Mouse (Mus musculus) stomach, postnatal 0 days (tissue): ENCODE data around the gene Mt3. TPM values are rescaled to one million over a fixed set of nuclear protein-coding genes. Genes with fewer than 3 reads are reported as not detected.

Experiments used
- ATAC-seq: fragments of 200-750 bp; cut with Nextera tagmentation; 2 replicates; pipeline ENCODE4 v1.8.0; 2017; ENCODE audit not compliant: low FRiP score, low TSS enrichment
- DNase-seq: peaks from one replicate; pipeline ENCODE4 v3.0.0-alpha.2; 2016; ENCODE audit warnings: low spot score
- H3K27ac ChIP-seq: fragments of 300-500 bp; sonication (generic); replicated peaks from 2 replicates; pipeline ENCODE4 v1.5.1; 2014; ENCODE audit warnings: mild to moderate bottlenecking, control low read depth
- H3K27me3 ChIP-seq: fragments of 300-500 bp; sonication (generic); 2 replicates; pipeline ENCODE4 v1.6.1; 2014; ENCODE audit warnings: low read length; ENCODE audit not compliant: control insufficient read depth, insufficient read depth
- H3K36me3 ChIP-seq: fragments of 300-500 bp; sonication (generic); 2 replicates; pipeline ENCODE4 v1.6.1; 2014; ENCODE audit warnings: low read length, mixed read lengths; ENCODE audit not compliant: control insufficient read depth, insufficient read depth
- H3K4me1 ChIP-seq: fragments of 300-500 bp; sonication (generic); replicated peaks from 2 replicates; pipeline ENCODE4 v1.6.1; 2014; ENCODE audit warnings: antibody characterized with exemption; ENCODE audit not compliant: control insufficient read depth, insufficient read depth
- H3K4me2 ChIP-seq: fragments of 300-500 bp; sonication (generic); replicated peaks from 2 replicates; pipeline ENCODE4 v1.6.1; 2014; ENCODE audit warnings: low read depth, mild to moderate bottlenecking, control low read depth, moderate library complexity
- H3K4me3 ChIP-seq: fragments of 300-500 bp; sonication (generic); 2 replicates; pipeline ENCODE4 v1.5.1; 2014; ENCODE audit warnings: low read depth, low read length, control low read depth
- H3K9ac ChIP-seq: fragments of 300-500 bp; sonication (generic); 2 replicates; pipeline ENCODE4 v1.6.1; 2014; ENCODE audit warnings: mild to moderate bottlenecking, low read length, control low read depth, mixed read lengths
- H3K9me3 ChIP-seq: fragments of 300-500 bp; sonication (generic); 2 replicates; pipeline ENCODE4 v1.6.1; 2016; ENCODE audit warnings: low read length; ENCODE audit not compliant: control insufficient read depth
- CTCF ChIP-seq: IDR thresholded peaks from 2 replicates; pipeline ENCODE4 v1.5.1; 2016; ENCODE audit warnings: antibody characterized with exemption, low read depth, mild to moderate bottlenecking, moderate library complexity
- EP300 ChIP-seq: optimal IDR thresholded peaks from 2 replicates; pipeline ENCODE3; 2016; ENCODE audit warnings: antibody characterized with exemption
- WGBS: fragments of 180-500 bp; shearing (Covaris S2); extraction: QIAGEN DNeasy Blood & Tissue Kit; methylation state at CpG from one replicate; pipeline ENCODE4 v1.1.7; 2014; 5-methylcytosine and 5-hydroxymethylcytosine counted together
- polyA plus RNA-seq: library from polyadenylated mRNA; unstranded; fragments of >200 nt; fragmentation: Nextera tagmentation; extraction: Ambion mirVana; gene quantifications from 2 replicates; pipeline ENCODE4 v1.2.1, GENCODE M21; 2015

Mt3 gene
- polyA plus RNA-seq, 1 experiment from 2014 or later: 5.3 TPM

GRCm38 (mm10) chr8:94185791-94186190, 33.4 kb downstream of the Mt3 start:
- no peaks in the 10 kb centered on the region; the same call in 1 of the 2 replicates for H3K27me3 ChIP-seq
- peak overlapping the region; percentile 83 for H3K27ac ChIP-seq

DNA sequence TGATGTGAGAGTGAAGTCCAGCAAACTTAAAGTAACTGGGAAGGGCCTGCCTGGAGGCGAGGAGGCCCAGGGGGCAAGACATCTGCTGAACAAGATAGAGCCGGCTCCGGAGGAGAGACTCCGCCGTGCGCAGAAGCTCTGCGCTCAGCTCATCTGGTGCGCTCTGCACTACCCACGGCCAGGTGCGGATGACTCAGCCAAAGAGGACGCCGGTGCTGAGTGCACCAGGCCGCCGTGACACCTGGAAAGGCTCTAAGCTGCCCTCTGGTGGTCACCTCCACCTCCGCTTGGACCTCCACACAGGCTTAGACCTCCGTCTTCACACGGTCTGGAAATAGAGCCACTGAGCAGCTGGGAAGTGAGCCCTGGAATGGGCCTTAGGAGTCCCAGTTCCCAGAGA, 34.1 kb downstream of the Mt3 start:
- WGBS: 6% methylated on average over 17 of the region's 17 CpGs
- TF ChIP-seq EP300 (no peak), CTCF (peak; percentile 87)
- Histone ChIP-seq H3K4me3 (no peak overlapping the region), H3K27me3 (no peaks in the 10 kb centered on the region; the same call in 1 of the 2 replicates), H3K36me3 (no peaks in the 10 kb centered on the region), H3K4me1 (peaks cover 3% of the 10 kb centered on the region; the same call in 1 of the 2 replicates), H3K27ac (peak overlapping the region; percentile 83), H3K9ac (peak overlapping the region; percentile 23; the same call in 1 of the 2 replicates), H3K9me3 (no peaks in the 10 kb centered on the region), H3K4me2 (peak overlapping the region; percentile 14; the same call in 1 of the 2 replicates)
- ATAC-seq (peak; percentile 88), DNase-seq (peak; percentile 95)

More at GRCm38 (mm10) chr8:94185791-94186190, 33.4 kb downstream of the Mt3 start:
- Histone ChIP-seq H3K36me3 (no peaks in the 10 kb centered on the region), H3K9me3 (no peaks in the 10 kb centered on the region), H3K9ac (no peak overlapping the region), H3K4me3 (no peak overlapping the region), H3K4me1 (peaks cover 3% of the 10 kb centered on the region; the same call in 1 of the 2 replicates), H3K4me2 (no peak overlapping the region)
- ATAC-seq: no peak
- no peak for DNase-seq
- TF ChIP-seq CTCF: no peak
- TF ChIP-seq EP300: no peak
- WGBS: 68% methylated on average over 6 of the region's 6 CpGs

GRCm38 (mm10) chr8:94187290-94188002, 35.0 kb downstream of the Mt3 start:
- H3K9ac ChIP-seq: no peak overlapping the region; the same call in 1 of the 2 replicates
- ATAC-seq (peak; percentile 9), DNase-seq (peak; percentile 58)
- no peak overlapping the region for H3K4me2 ChIP-seq
- no peaks in the 10 kb centered on the region for H3K36me3 ChIP-seq
- H3K4me1 ChIP-seq: peaks cover 3% of the 10 kb centered on the region; the same call in 1 of the 2 replicates
- no peak overlapping the region for H3K4me3 ChIP-seq
- no peaks in the 10 kb centered on the region; the same call in 1 of the 2 replicates for H3K27me3 ChIP-seq
- TF ChIP-seq CTCF (no peak), EP300 (no peak)
- 42% methylated on average over 21 of the region's 21 CpGs for WGBS
- peak overlapping the region; percentile 83 for H3K27ac ChIP-seq
- H3K9me3 ChIP-seq: no peaks in the 10 kb centered on the region

DNA sequence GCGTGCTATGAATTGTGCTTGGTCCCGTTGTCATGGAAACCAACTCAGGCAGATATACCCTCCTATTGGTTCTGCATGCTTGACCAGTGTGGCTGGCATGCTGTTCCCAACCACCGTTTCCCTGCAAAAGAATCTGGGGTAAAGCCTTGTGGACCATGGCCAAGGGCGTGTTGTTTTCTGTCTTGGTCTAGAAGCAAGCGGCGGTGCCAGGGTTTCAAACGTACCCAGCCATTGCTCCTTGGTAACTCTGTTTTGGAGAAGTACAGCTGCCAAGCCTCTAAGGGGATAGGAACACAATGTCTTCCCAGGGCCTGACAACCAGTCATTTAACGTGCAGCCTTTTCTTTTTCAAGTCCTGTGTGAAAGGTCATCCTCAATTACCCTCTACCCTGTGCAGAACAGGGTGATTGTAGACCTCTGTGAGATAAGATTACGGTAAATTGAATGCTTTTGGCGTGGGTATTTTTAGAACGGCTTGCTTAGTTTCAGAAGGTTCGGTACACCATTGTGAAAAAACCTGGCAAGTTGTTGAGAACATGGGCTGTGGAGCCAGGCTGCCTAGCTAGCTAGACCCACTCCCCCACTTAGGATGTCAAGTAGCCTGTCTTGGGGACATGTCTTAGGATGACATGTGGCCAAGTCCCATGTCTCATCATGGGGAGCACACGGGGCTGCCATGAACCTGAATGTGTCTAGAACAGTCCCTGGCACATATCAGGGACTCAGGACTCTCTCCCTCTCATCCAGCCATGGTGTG, 37.0 kb downstream of the Mt3 start:
- Histone ChIP-seq H3K27me3 (no peaks in the 10 kb centered on the region), H3K27ac (no peak overlapping the region), H3K9ac (no peak overlapping the region), H3K4me2 (no peak overlapping the region), H3K4me3 (no peak overlapping the region), H3K4me1 (0 out of 2 replicates have a peak, but pooled peaks cover 3% of the 10 kb centered on the region), H3K36me3 (no peaks in the 10 kb centered on the region), H3K9me3 (no peaks in the 10 kb centered on the region)
- ATAC-seq: no peak
- WGBS: 59% methylated on average over 13 of the region's 13 CpGs
- no peak for TF ChIP-seq CTCF
- TF ChIP-seq EP300: no peak
- DNase-seq: peak; percentile 58

DNA sequence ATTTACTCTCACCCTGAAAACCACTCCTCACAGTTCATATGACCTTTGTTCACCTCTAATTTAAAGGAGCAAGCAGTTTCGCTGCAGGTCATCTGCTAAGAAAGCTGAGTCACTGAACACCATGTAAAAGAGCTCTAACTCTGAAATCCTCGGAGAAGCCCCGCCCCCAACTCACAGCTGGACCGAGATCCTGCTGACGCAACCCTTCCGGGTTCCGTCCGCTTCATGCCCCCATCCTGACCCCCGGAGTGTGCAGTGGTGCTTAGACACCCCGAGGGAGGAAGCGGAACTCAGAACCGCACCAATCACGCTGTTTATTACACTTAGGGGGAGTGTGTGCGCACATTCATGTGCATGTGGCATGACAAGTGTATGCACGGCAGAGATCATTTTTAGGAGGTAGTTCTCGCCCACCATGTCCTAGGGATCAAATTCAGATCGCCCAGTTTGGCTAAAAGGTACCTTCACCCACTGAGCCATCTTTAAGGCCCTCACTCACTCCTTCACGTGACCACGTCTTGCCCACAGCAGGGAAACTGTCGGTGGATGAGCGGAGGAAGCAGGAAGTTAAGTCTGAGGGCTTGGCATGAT, 38.8 kb downstream of the Mt3 start:
- H3K4me2 ChIP-seq: peak overlapping the region; percentile 47; the same call in 1 of the 2 replicates
- no peaks in the 10 kb centered on the region for H3K27me3 ChIP-seq
- peak; percentile 83 for DNase-seq
- TF ChIP-seq CTCF: no peak
- TF ChIP-seq EP300: no peak
- no peak overlapping the region for H3K4me3 ChIP-seq
- WGBS: 27% methylated on average over 21 of the region's 21 CpGs
- H3K27ac ChIP-seq: 0 out of 2 replicates have a peak overlapping the region, but pooled peaks have one; percentile 3
- H3K36me3 ChIP-seq: no peaks in the 10 kb centered on the region
- H3K4me1 ChIP-seq: 0 out of 2 replicates have a peak, but pooled peaks cover 3% of the 10 kb centered on the region
- H3K9ac ChIP-seq: no peak overlapping the region
- H3K9me3 ChIP-seq: no peaks in the 10 kb centered on the region
- peak; percentile 19; the same call in 1 of the 2 replicates for ATAC-seq
